Mouse (Mus musculus) midbrain, embryonic 14.5 days (tissue): Measurements from ENCODE around the gene Sult5a1. TPM values are rescaled to one million over a fixed set of nuclear protein-coding genes. Genes with fewer than 3 reads are reported as not detected.

Experiments
- ATAC-seq: fragments of 200-750 bp; cut with Nextera tagmentation; 2 replicates; pipeline ENCODE4 v1.8.0; 2017; ENCODE audit warnings: moderate number of reproducible peaks, moderate library complexity; ENCODE audit not compliant: low FRiP score, low TSS enrichment
- DNase-seq: peaks from one replicate; pipeline ENCODE4 v3.0.0-alpha.2; 2015
- H3K27ac ChIP-seq: fragments of 300-500 bp; sonication (generic); replicated peaks from 2 replicates; pipeline ENCODE4 v1.5.1; 2014; ENCODE audit warnings: mild to moderate bottlenecking, low read depth, low read length, moderate library complexity
- H3K27me3 ChIP-seq: fragments of 300-500 bp; sonication (generic); 2 replicates; pipeline ENCODE4 v1.6.1; 2014; ENCODE audit warnings: low read length, control low read depth, mixed read lengths; ENCODE audit not compliant: control insufficient read depth, insufficient read depth
- H3K36me3 ChIP-seq: fragments of 300-500 bp; sonication (generic); 2 replicates; pipeline ENCODE4 v1.6.1; 2014; ENCODE audit warnings: low read length, control low read depth; ENCODE audit not compliant: control insufficient read depth, insufficient read depth
- H3K4me1 ChIP-seq: fragments of 300-500 bp; sonication (generic); 2 replicates; pipeline ENCODE4 v1.6.1; 2014; ENCODE audit warnings: mild to moderate bottlenecking, antibody characterized with exemption, low read length, control low read depth; ENCODE audit not compliant: control insufficient read depth, insufficient read depth
- H3K4me2 ChIP-seq: fragments of 300-500 bp; sonication (generic); 2 replicates; pipeline ENCODE4 v1.6.1; 2014; ENCODE audit warnings: mild to moderate bottlenecking, low read length, moderate library complexity
- H3K4me3 ChIP-seq: fragments of 300-500 bp; sonication (generic); replicated peaks from 2 replicates; pipeline ENCODE4 v1.5.1; 2014; ENCODE audit warnings: low read depth, low read length
- H3K9ac ChIP-seq: fragments of 300-500 bp; sonication (generic); replicated peaks from 2 replicates; pipeline ENCODE4 v1.6.1; 2014; ENCODE audit warnings: mild to moderate bottlenecking, low read length, moderate library complexity
- H3K9me3 ChIP-seq: fragments of 300-500 bp; sonication (generic); 2 replicates; pipeline ENCODE4 v1.6.1; 2016; ENCODE audit warnings: low read length, control low read depth, mixed read lengths; ENCODE audit not compliant: control insufficient read depth
- WGBS: fragments of 180-500 bp; shearing (Covaris S2); extraction: QIAGEN DNeasy Blood & Tissue Kit; methylation state at CpG from one replicate; pipeline ENCODE4 v1.1.7; 2014; 5-methylcytosine and 5-hydroxymethylcytosine counted together
- polyA plus RNA-seq: library from polyadenylated mRNA; unstranded; fragments of >200 nt; fragmentation: Nextera tagmentation; extraction: Ambion mirVana; gene quantifications from 2 replicates; pipeline ENCODE4 v1.2.1, GENCODE M21; 2014

The Sult5a1 gene
- polyA plus RNA-seq, 1 experiment from 2014 or later = 0.95 TPM

GRCm38 (mm10) chr8:123188006-123188405, 29.9 kb upstream of the Sult5a1 start:
- DNase-seq = no peak
- Histone ChIP-seq H3K9ac (no peak overlapping the region), H3K4me1 (no peaks in the 10 kb centered on the region), H3K4me2 (no peak overlapping the region), H3K9me3 (no peaks in the 10 kb centered on the region), H3K27me3 (no peaks in the 10 kb centered on the region), H3K27ac (no peak overlapping the region), H3K4me3 (no peak overlapping the region), H3K36me3 (no peaks in the 10 kb centered on the region)
- no peak for ATAC-seq
- WGBS = 92% methylated on average over 2 of the region's 2 CpGs

DNA sequence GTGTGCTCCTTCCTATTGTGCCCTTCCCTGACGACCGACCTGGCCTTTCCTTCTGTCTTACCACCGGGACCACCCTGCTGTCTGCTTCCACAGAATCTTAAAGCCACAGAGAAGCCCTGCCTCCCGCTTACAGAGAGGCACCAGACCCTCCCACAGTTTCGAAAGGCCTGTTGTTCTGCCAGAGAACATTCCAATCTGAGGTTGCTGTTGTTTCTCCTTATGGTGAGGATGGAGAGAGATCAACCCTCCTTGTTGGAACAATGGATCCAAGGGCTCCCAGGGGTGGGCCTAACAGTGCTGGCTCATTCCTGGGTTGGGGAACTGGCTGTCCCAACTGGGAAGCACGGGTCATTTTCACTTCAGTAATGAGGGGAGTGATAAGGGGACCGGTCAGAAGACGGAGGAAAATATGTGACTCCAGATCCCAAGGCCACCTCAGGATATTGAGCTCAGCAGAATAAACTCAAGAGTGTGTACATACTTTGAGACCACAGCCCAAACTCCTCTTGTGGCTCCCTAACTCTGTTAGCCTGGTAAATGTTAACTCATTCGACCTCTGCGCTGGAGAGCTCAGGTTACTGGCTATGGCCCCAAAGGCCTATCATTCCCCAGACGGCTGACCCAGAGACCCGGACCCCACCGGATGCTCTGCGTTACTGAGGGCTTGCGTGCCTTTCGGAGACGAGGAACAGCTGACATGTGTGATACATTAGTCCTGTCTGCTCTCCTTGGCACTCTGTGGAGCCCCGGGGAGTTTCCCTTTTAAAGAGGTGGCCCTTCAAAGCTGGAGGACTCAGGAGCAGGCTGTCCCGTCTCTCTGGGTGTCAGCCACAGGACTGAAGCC, 27.7 kb upstream of the Sult5a1 start, which contains the start of gene Dpep1:
Dpep1 (plus strand) TSS at position 677 of the 844 bp plus-strand sequence.
- Histone ChIP-seq H3K4me3 (no peak within 1 kb of the TSS), H3K27me3 (no peaks in the 10 kb centered on the region), H3K9ac (no peak within 1 kb of the TSS), H3K27ac (no peak within 1 kb of the TSS), H3K4me2 (no peak within 1 kb of the TSS), H3K36me3 (no peaks in the 10 kb centered on the region), H3K9me3 (no peaks in the 10 kb centered on the region), H3K4me1 (no peaks in the 10 kb centered on the region)
- no peak for ATAC-seq
- WGBS = 61% methylated on average over 19 of the region's 19 CpGs
- no peak for DNase-seq

DNA sequence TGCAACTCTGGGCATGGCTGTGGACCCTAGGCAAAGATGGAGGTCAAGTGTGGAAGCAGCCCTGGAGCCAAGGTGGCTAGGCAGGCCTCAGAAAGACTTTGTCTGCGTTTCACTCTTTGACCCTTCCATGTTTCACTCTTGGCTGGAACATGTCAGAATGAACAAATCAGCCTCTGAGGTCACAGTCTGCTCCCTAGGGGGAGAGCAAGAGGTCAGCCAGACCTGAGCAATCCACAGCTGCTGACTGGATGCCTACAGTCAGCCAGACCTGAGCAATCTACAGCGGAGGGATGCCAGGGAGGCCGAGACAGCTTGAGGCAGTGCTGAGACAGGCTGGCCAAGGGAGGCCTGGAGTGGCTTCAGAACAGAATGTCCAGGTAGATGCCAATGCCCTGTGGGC, 23.3 kb upstream of the Sult5a1 start:
- Histone ChIP-seq H3K9me3 (no peaks in the 10 kb centered on the region; the same call in 1 of the 2 replicates), H3K9ac (no peak overlapping the region), H3K4me2 (no peak overlapping the region), H3K4me3 (no peak overlapping the region), H3K27ac (no peak overlapping the region), H3K36me3 (no peaks in the 10 kb centered on the region), H3K4me1 (no peaks in the 10 kb centered on the region), H3K27me3 (no peaks in the 10 kb centered on the region)
- no peak for DNase-seq
- no peak for ATAC-seq
- WGBS = 84% methylated on average over 3 of the region's 3 CpGs

DNA sequence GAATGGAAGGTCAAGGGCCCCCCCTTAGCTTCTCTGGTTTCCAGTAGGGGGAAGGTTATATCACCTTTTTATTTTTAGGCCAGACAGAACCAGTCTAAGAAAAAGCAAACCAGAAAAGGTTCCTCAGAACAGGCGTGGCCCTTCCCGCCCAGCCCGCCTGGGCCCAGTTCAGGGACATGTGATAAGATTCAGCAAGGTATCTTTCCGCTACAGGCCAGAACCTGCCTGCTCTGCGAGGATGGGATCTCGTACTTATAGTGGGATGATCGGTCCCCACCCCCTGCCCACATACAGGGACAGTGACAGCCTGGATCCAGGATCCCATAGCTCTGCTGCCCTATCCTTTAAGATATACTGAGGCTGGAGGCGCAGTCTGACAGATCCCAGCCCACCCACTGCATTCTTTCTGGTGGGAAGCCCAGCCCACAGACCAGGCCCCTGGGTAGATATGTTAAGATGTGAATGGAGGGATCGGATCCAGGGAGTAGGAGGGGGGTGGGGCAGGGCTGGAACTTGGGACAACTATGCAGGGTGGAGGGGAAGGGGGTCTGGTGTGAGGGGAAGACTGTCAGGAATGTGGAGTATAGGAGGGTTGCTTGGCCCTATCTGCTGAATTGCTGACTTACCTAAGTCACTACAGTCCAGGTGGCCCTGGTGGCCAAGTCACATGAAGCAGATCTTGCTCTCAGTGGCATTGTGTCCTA, 1.9 kb downstream of the Sult5a1 start:
- 82% methylated on average over 9 of the region's 9 CpGs for WGBS
- no peaks in the 10 kb centered on the region for H3K36me3 ChIP-seq
- H3K4me2 ChIP-seq = no peak overlapping the region
- H3K4me1 ChIP-seq = no peaks in the 10 kb centered on the region
- no peaks in the 10 kb centered on the region for H3K9me3 ChIP-seq
- no peak overlapping the region for H3K4me3 ChIP-seq
- no peak overlapping the region for H3K9ac ChIP-seq
- H3K27ac ChIP-seq = no peak overlapping the region
- H3K27me3 ChIP-seq = no peaks in the 10 kb centered on the region
- no peak for DNase-seq
- ATAC-seq = no peak

- Histone ChIP-seq H3K4me1 (no peaks in the 10 kb centered on the region), H3K27ac (no peak overlapping the region), H3K4me3 (no peak overlapping the region), H3K27me3 (no peaks in the 10 kb centered on the region), H3K9ac (no peak overlapping the region), H3K36me3 (no peaks in the 10 kb centered on the region), H3K9me3 (no peaks in the 10 kb centered on the region), H3K4me2 (no peak overlapping the region)
- DNase-seq (no peak), ATAC-seq (no peak)
- WGBS = 86% methylated on average over 5 of the region's 5 CpGs
Observed at GRCm38 (mm10) chr8:123155177-123155576, 2.9 kb downstream of the Sult5a1 start.

DNA sequence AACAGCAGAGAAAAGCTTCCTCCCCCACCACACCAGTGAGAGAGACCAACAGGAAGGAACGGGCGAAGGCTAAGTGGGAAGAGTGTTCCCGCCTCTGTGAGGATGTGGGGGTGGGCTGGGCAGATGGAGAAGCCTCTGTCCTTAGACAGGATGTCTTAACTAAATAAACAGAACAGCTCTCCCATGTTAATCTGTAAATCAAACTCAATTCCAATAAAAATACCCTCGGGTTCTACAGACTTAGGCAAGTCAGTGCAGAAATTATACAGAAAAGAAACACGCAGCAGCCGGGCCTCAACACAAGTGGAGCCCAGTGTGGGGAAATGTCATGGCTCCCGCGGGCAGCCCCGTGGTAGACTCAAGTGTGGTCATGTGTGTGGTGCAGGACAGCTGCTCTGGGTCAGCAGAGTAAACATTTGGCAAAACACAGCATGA, 7.4 kb downstream of the Sult5a1 start:
- Histone ChIP-seq H3K27me3 (no peaks in the 10 kb centered on the region), H3K9ac (no peak overlapping the region), H3K4me3 (no peak overlapping the region), H3K9me3 (no peaks in the 10 kb centered on the region), H3K4me1 (no peaks in the 10 kb centered on the region), H3K36me3 (no peaks in the 10 kb centered on the region), H3K27ac (no peak overlapping the region), H3K4me2 (no peak overlapping the region)
- WGBS = 74% methylated on average over 9 of the region's 9 CpGs
- ATAC-seq (no peak), DNase-seq (no peak)

DNA sequence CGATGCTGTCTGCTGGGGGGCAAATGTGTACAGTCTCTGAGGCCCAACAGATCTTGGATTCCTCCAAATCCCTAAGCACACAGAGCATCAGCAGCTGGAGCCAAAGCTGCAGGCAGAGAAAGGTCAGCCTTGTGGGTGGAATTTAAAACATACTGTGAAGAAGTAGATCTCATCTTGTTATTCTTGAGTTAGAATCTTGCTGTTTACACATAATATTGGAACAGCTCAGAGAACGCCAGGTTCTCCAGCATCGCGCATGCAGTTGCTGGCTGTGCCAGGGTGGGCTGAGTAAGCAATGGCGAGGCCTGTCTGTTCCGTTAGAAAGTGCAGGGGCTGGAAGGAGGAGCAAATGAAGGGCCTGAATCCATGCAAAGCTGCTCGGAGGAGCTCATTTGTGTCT, 11.7 kb downstream of the Sult5a1 start:
- Histone ChIP-seq H3K4me1 (no peaks in the 10 kb centered on the region), H3K4me3 (no peak overlapping the region), H3K4me2 (no peak overlapping the region), H3K27ac (no peak overlapping the region), H3K9me3 (no peaks in the 10 kb centered on the region), H3K9ac (no peak overlapping the region), H3K36me3 (no peaks in the 10 kb centered on the region), H3K27me3 (no peaks in the 10 kb centered on the region)
- DNase-seq (no peak), ATAC-seq (no peak)
- WGBS = 74% methylated on average over 7 of the region's 7 CpGs

- WGBS = 63% methylated on average over 6 of the region's 6 CpGs
- peak; percentile 23 for DNase-seq
- Histone ChIP-seq H3K9me3 (no peaks in the 10 kb centered on the region), H3K36me3 (no peaks in the 10 kb centered on the region), H3K4me2 (no peak overlapping the region), H3K27ac (no peak overlapping the region), H3K4me3 (no peak overlapping the region), H3K4me1 (no peaks in the 10 kb centered on the region), H3K27me3 (no peaks in the 10 kb centered on the region), H3K9ac (no peak overlapping the region)
- ATAC-seq = no peak
Observed at GRCm38 (mm10) chr8:123145279-123145678, 12.8 kb downstream of the Sult5a1 start.
